Mouse (Mus musculus) urinary bladder, postnatal 25 days (tissue): ENCODE data around the gene Arsa.

Source experiments
- DNase-seq: peaks from one replicate; pipeline ENCODE4 v3.0.0; 2022; ENCODE audit warnings: low spot score

Arsa gene

GRCm38 (mm10) chr15:89477091-89477491 lies at the start of gene Arsa:
Gene Arsa, minus strand, starts transcription at chr15:89477425.
- DNase-seq, result no peak

DNA sequence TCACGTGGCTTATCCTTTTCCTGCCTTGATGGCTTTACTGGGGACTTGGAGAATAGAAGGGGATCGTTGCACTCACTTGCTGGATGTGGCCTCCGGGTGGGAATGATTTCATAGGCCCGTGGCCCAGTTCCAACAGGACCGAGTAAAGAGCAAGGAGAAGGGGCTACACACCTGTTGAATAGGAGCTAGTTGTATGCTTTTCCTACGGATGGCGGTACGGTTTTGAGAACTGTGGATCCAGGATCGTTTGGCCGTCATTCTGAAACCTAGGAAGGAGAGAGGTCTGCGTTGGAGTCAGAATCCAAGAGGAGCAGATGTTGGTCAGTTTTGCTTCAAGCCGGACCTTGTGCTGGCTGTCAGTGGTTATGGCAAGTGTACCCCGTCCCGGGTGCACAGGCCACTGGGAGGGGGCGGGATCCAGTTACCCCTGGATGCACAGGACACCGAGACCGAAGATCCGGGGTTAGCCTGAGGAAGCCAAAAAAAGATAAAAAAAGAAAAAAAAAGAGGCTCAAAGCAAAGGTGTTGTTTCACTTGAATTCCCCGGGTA lies 49.6 kb upstream of the Arsa start:
- DNase-seq, result no peak

DNA sequence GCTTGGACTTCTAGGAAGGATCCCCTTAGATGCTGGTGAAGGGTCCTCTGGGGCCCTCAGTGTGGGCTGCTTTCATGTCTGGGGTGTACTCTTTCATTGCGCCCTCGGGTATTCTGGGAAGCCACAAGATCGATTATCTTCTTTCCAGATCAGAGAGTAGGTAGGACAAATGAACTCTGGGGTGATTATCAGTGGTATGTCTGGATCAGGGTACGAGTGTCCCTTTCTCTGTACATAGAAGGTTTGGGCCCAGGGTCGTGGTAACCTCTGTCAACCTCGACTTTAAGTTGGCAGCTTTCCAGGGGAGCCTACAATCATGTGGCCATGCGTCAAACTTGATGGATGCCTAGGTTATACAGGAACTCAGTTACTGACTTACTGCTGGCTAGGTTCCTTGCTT lies 48.7 kb upstream of the Arsa start:
- DNase-seq, result no peak

- no peak for DNase-seq
Measured at GRCm38 (mm10) chr15:89525464-89525863, 48.2 kb upstream of the Arsa start.

- no peak for DNase-seq
Measured at GRCm38 (mm10) chr15:89524611-89525415, 47.6 kb upstream of the Arsa start.

GRCm38 (mm10) chr15:89524001-89524571 lies 46.9 kb upstream of the Arsa start:
- no peak for DNase-seq

DNA sequence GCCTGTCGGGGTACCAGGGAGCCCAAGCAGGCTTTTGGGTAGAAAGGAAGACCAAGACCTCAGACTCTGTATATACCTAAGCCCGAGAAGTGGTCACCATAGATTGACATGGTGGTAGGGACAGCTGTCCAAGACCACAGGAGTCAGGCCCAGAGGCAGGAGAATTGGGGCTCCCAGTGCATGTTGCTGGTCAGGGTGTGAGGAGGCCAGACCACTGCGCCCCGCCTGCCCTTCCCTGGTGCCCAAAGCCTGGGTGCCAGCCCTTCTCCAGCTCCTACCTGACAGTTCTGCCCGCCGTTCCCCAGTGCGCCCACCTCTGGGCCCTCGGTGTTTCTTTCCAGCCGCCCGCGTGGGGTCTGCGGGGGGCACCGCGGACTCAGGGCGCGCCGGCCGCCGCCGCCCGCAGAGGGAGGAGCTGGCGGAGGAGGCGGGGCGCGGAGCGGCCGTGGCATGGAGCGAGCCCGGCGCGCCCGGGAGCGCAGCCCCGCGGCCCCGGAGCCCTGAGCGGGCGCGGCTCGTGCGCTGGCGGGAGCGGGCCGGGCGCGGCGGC lies 46.1 kb upstream of the Arsa start:
- DNase-seq, result no peak

DNA sequence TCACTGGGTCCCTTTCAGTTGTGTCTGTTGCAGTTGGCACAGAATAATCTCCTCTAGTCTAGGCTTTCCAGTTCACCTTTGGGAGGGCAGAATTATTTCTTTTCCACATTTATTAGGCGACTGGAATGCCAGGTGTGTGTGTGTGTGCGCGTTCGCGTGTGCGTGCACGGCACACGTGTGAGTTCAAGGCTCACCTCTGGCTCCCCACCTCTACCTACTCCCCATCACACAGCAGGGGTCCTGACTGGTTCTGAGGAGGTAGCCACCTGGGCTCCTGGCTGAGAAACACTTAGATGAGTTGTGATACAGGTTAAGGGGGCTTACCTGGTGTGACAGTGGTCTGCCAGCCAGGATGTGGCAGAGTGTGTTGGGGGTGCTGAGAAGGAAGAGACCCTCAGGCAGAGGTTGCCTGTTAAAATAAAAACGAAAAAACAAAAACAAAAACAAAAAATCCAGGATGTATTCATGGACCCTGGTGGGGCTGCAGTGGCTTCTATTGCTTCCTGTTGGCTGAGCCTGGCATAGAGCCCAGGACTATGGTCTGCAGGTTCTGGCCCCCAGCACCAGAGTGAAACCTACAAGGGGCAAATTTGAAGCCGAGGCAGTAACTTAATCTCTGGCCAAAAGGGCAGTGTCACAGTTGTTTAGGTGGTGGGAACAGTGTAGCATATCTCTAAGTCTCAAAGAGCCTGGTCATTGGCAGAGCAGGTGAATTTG lies 45.5 kb upstream of the Arsa start:
- no peak for DNase-seq

GRCm38 (mm10) chr15:89521951-89522350 lies 44.7 kb upstream of the Arsa start:
- no peak for DNase-seq

DNA sequence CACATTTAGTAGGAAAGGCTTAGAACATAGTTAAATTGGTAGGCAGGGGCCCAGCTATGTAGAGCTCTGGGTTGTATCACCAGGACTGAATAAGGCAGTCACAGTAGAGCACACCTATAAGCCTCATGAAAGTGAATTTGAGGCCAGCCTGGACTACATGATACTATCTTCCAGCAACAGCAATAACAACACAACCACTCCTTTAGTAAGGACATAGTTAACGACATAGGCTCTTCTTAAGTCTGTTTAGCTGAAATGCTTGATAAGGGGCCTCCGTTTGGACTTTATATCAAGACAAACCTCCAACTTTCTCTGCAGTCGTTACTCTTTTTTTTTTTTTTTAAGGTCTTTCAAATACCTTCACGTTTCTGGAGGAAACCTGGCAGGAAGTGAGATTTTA lies 35.5 kb upstream of the Arsa start:
- no peak for DNase-seq

GRCm38 (mm10) chr15:89507751-89508150 lies 30.5 kb upstream of the Arsa start:
- DNase-seq, result no peak

GRCm38 (mm10) chr15:89504838-89505237 lies 27.6 kb upstream of the Arsa start:
- DNase-seq, result no peak

DNA sequence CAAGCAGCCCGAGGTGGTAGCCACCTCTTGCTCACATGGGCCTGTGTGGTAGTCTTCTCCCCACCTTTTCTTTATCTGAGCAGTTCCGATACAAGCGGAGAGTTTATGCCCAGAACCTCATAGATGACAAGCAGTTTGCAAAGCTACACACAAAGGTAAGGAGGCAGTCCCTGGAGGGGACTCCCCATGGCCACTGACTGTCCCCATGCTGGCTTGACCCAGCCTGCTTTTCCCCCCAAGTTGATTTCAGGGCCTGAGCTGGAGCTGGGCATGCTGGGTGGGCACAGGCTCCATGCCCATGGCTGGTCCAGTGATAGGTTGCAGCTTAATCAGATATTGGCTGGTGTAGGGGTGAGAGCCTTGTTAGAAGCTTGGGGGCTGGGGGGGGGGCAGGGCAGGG lies 24.1 kb upstream of the Arsa start:
- no peak for DNase-seq

DNA sequence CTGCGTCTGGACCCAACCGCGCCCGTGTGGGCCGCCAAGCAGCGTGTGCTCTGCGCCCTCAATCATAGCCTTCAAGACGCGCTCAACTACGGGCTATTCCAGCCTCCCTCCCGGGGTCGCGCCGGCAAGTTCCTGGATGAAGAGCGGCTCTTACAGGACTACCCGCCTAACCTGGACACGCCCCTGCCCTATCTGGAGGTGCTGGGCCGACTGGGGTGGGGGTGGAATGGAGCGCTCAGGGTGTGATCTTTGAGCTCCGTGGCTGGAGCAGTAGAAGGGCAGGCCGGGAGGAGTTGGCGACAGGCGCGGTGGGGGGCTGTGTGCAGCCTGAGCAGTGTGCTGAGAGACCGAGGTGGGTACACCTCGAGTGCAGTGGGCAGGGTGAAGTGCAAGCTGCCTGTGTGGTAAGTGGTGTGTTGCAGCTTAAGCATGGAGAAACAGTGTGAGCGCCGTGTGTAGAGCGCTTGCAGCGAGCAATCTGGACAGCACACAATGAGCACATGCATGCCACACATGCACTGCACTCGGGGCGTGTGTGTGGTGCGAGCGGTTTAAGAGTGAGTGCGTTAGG lies 23.1 kb upstream of the Arsa start:
- no peak for DNase-seq

GRCm38 (mm10) chr15:89499784-89500220 lies 22.6 kb upstream of the Arsa start:
- no peak for DNase-seq

DNA sequence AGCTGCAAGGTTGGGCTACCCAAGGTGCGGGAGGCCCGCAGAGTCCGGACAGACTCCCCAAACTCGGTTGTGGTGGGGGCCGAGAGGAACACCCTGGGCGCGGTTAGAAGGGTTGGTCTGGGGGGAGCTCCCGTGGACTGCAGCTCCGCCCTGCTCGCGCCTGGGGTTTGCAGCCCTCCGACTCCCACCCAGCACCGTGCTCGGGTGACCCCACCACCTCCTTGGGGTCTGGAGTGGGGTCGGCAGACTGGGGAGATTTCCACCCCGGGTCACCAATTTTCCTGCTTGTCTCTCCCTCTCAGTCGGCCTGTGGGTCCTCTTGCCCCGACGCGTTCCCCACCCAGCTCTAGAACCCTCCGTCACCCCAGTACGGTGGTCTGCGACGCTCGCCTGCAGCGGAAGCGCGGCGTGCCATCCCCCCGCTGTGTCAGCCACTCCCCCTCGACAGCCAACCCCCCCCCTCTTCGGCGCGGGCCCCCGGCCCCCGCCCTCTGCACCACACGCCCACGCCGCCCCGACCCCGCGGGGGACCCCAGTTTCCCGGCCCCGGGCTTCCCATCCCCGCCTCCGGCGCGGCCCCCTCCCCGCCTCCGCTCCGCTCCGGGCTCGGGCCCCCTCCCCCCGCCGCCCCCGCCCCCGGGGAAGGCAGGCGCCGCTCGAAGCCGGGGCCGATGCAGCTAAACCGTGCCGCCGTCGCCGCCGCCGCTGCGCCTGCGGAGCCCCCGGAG lies 21.9 kb upstream of the Arsa start, which contains the start of gene Shank3:
Gene Shank3, plus strand, starts transcription at position 663 of the 728 bp plus-strand sequence.
- DNase-seq, result no peak

DNA sequence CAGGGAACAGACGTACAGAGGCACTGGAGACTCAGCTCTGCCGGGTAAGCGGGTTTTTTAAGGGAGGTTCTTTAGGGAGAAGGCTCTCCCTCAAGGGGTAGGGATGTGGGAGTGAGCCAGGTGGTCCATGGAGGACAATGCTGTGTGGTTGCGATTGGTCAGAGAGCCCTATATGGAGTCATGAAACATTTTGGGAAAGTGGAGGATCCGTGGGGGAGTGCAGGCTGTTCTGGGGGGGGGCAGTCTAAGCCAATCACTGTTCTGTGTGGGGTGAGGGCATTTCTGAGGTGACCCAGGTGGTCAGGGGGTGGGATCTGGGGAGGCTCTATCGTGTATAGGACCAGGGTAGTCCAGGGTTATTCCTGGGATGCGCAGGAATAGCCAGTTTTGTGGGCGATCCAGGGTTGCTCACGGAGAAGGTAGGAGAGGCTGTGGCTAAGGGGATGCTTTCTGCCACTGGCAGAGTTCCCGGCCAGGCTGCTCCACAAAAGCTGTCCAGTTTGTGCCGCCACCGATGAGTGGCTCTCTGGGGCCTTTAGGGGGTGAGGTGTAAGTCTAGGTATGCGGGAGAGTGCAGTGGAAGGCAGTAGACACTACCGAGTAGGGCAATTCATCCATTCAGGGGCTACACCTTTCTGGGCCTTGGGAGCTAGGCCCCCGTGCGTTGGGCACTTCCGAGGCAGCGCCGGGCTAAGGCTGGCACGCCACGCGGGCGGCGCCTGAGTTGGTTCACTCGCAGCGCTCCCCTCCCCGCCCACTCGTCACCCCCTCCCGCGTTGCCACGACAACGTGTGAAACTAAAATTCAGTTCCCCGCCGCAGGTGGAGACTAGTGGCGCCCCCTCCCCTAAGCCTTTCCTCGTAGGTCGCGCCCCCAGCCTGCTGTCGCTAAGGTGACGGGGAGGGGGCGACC lies 21.1 kb upstream of the Arsa start:
- DNase-seq, result no peak

DNA sequence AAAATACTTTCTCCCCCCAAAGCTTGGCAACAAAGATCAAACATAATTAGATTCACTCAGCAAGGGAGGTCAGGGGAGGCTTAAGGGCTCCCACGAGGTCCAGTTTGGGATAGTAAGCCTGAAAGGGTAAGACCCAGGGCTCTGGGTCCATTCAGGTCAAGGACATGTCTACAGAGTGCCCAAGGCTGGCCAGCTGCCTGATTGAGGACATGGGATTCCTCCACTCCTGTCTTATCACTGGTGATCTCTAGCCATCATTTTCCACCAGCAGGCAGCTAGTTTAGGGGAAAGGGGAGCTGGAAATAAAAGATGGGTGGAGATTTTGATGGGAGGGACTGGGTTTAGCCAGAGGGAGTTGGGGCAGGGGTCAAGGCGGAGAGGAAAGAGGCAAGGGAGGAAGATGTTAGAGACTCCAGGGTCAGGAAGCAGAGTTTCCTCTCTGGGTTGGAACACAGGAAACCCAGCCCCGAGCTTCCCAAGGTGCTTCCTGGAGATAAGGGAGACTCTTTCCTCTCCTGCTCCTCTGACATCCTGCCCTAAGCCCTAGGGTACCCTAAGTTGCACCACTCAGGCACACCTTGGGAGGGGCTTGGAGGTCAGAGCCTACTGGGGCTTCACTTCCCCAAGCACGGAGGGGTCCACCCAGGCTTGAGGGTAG lies 20.3 kb upstream of the Arsa start:
- DNase-seq, result no peak

DNA sequence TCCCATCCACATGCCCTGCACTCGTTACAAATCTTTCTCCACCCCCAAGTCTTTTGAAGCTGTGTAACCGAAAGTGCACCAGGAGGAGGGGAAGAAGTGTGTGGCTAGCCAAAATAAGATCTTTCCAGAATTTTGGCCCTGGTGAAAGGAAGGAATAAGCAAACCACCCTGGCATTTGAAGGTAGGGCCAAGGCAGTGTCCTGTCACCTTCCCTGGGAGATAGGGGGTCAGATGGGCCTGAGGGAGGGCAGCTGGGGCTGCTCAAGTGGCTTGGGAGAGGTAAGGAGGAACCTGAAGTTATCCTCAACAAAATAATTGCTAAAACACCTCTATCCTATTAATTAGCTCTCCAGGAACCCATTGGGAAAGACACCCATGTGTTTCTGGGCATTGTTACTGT lies 19.6 kb upstream of the Arsa start:
- no peak for DNase-seq

DNA sequence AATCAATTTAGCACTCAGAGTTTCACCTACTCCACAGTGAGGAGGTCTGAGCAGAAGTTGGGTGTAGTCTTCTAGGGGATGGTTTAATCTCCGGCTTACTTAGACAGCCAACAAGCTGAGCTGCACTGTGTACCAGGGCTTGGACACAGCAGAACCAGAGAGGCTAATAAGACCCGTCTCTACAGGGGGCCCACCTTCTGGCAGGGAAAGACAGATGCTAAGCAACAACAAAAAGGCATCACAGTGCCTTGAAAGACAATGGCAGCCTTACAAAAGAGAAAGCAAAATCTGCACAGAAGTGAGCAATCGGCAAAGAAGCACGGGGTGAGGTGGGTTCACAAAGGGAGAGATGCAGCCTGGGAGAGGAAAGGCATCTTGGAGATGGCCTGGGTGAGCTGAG lies 18.9 kb upstream of the Arsa start:
- DNase-seq, result no peak
